ENCODE assay signal across 9 mouse cellular contexts in the genomic region with DNA sequence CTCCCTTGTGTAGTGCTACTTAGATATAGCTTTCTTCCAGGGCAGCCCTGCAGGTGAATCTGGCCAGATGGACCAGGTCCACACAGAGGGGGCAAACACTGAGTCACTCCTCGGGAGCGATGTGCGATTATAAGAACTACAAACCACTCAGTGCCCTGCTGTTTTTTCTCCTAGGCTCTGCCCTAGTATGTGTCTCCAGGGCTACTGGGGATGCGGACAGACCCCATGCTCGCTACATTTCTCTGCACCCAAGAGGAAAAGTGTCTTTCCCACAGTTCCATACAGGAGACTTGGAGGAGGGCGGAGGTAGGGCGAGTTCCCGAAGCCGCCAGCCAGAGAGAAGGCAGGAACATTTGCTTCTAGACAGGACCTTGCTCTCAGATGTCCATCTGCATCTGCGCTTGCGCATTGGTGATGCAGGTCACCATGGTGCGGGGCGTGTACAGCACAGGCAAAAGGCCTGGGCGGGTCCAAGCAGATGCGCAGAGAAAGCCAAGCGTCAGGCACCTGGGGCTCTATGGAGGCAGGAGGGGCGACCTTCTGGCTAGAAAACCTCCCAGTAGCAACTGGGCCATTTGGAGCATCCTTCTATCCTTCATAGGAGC. TPM values are rescaled to one million over a fixed set of nuclear protein-coding genes. Genes with fewer than 3 reads are reported as not detected.
DNase-seq lines count a peak whose midpoint lies in the region; ATAC-seq lines count a peak whose summit lies in the region.
"Had no signal": no experiment of that assay in that cellular context is flagged by ENCODE, and none has a peak within 500 bp of the region (broad histone marks: within the 10 kb centered on the region; RNA-seq: fewer than 3 reads in every experiment).

No protein-coding gene starts in this region.

- H3K4me2 ChIP-seq in heart, embryonic 14.5 days (ENCODE audit: low read length), result peak overlapping the region; percentile 54

- intact Hi-C loops in heart, postnatal 36 days (cut with DNase I), result loop anchor here (10.0 kb wide), 1 partner anchor 1368 kb away; no protein-coding TSS in a partner anchor

- no peak overlapping the region for H3K9ac ChIP-seq in heart, embryonic 14.5 days (ENCODE audit: low read length)

- ATAC-seq in heart, embryonic 14.5 days (ENCODE audit: insufficient number of reproducible peaks, insufficient read depth, low FRiP score, low read depth), result no peak

- peak overlapping the region; percentile 17 to 24 for H3K4me3 ChIP-seq in heart, embryonic 14.5 days (ENCODE audit: control insufficient read depth in 1 of 2, insufficient read depth in 1 of 2, low read depth in 1 of 2, low read length in 2 of 2)
- H3K4me3 ChIP-seq in limb, embryonic 10.5 days, result peak overlapping the region; percentile 52

- no peak overlapping the region for H3K27ac ChIP-seq in heart, embryonic 14.5 days (replicated peaks in 1 of 2; ENCODE audit: control insufficient read depth in 1 of 2, insufficient read depth in 1 of 2, low read depth in 2 of 2, low read length in 2 of 2)
- no peak overlapping the region for H3K27ac ChIP-seq in limb, embryonic 10.5 days

- peaks cover 53% of the 10 kb centered on the region for H3K27me3 ChIP-seq in heart, embryonic 14.5 days (ENCODE audit: control insufficient read depth, insufficient read depth, low read length)
- H3K27me3 ChIP-seq in limb, embryonic 10.5 days (ENCODE audit: low read depth, poor library complexity, severe bottlenecking), result peaks cover 62% of the 10 kb centered on the region

- DNase-seq in heart, postnatal 36 days, result no peak
- peak; percentile 64 to 70 for DNase-seq in cerebellum, postnatal 36 days
- DNase-seq in frontal cortex, postnatal 36 days (ENCODE audit: low spot score in 2 of 2), result peak; percentile 78 to 81
- peak; percentile 62 for DNase-seq in limb, embryonic 10.5 days (ENCODE audit: low spot score)
- DNase-seq in right cerebral cortex, postnatal 14 days, result peak; percentile 43
- DNase-seq in gastrocnemius, postnatal 25 days, result no peak
- DNase-seq in thymus, postnatal 4 days, result no peak

- H3K9me3 ChIP-seq in heart, embryonic 14.5 days (ENCODE audit: control insufficient read depth, low read length), result peaks cover 4% of the 10 kb centered on the region; the same call in 1 of the 2 replicates
- no peaks in the 10 kb centered on the region for H3K9me3 ChIP-seq in limb, embryonic 10.5 days (replicated peaks)

- under 1% methylated on average over 17 of the region's 17 CpGs for WGBS in heart, embryonic 14.5 days
- WGBS in limb, embryonic 10.5 days, result 1% methylated on average over 17 of the region's 17 CpGs

- peaks cover 4 to 6% of the 10 kb centered on the region in 2 experiments; a peak in 2 of 4 replicates for H3K4me1 ChIP-seq in heart, embryonic 14.5 days (ENCODE audit: control insufficient read depth in 2 of 2, insufficient read depth in 2 of 2, low read length in 2 of 2)
- peaks cover 37% of the 10 kb centered on the region for H3K4me1 ChIP-seq in limb, embryonic 10.5 days

- no peaks in the 10 kb centered on the region for H3K36me3 ChIP-seq in heart, embryonic 14.5 days (ENCODE audit: control insufficient read depth, insufficient read depth, low read length)
- H3K36me3 ChIP-seq in limb, embryonic 10.5 days, result no peaks in the 10 kb centered on the region
- H3K36me3 ChIP-seq: G1E had no signal

RNA-seq across cellular contexts. Expression of a gene that starts 2.5 kb away (rescaled TPM):
- 0.49 and 0.70 TPM in 2 replicates for polyA plus RNA-seq in heart, embryonic 14.5 days (2014; fragmentation: Nextera tagmentation; extraction: Ambion mirVana)
- total RNA-seq in heart, postnatal 36 days (2021), result under 1 TPM; 0.35 to 0.56 TPM
- 0.13 and 1.1 TPM in 2 replicates for polyA plus RNA-seq in limb, embryonic 10.5 days (2016; fragmentation: Nextera tagmentation; extraction: Ambion mirVana)
- total RNA-seq in gastrocnemius, postnatal 25 days (2021), result under 1 TPM; 0.08 to 0.26 TPM
- polyA plus RNA-seq: G1E had no signal

Comparison
In these comparisons a context has a peak if more than half of its experiments do, and no peak if none do; other contexts are left out.
1. DNase-seq: peak in cerebellum, postnatal 36 days (2 of 2), frontal cortex, postnatal 36 days (2 of 2), limb, embryonic 10.5 days (single experiment) and right cerebral cortex, postnatal 14 days (single experiment); none in heart, postnatal 36 days (0 of 2), gastrocnemius, postnatal 25 days (single experiment) and thymus, postnatal 4 days (single experiment).